Mouse (Mus musculus) testis, postnatal 14 days (tissue): ENCODE measurements around the gene Gp1bb.

Experiments
- DNase-seq: peaks from one replicate; pipeline ENCODE4 v3.0.0; 2021; ENCODE audit warnings: low spot score

Gene Gp1bb

GRCm38 (mm10) chr16:18581050-18581622, 41.1 kb downstream of the Gp1bb start:
- no peak for DNase-seq

GRCm38 (mm10) chr16:18580389-18580788, 41.8 kb downstream of the Gp1bb start:
- no peak for DNase-seq

GRCm38 (mm10) chr16:18577599-18578160, 44.5 kb downstream of the Gp1bb start:
- DNase-seq, result no peak

DNA sequence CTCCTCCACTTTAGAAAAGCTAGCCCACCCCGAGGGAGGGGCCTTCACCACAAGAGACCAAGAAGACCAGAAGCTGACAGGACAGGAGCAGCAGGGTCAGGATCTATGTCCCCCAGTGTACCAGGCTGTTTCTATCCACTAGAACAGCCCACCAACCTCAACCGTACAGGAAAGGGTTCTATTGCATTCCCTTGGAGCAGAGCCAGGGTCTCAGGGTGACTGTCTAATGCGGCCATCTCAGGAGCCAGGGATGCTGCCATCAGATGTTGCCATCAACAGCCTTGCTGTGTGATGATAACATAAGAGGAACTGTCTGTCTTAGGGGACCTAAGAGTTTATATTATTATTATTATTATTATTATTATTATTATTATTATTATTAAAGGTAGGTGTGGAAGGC, 45.1 kb downstream of the Gp1bb start:
- no peak for DNase-seq

- no peak for DNase-seq
Observed at GRCm38 (mm10) chr16:18574196-18574595, 48.0 kb downstream of the Gp1bb start.
